Mouse (Mus musculus) lung, postnatal 36 days (tissue): Measurements from ENCODE around the gene Ptprm.

Source experiments
- DNase-seq: peaks from one replicate; pipeline ENCODE4 v3.0.0; 2022; ENCODE audit warnings: mixed read lengths

Gene Ptprm

DNA sequence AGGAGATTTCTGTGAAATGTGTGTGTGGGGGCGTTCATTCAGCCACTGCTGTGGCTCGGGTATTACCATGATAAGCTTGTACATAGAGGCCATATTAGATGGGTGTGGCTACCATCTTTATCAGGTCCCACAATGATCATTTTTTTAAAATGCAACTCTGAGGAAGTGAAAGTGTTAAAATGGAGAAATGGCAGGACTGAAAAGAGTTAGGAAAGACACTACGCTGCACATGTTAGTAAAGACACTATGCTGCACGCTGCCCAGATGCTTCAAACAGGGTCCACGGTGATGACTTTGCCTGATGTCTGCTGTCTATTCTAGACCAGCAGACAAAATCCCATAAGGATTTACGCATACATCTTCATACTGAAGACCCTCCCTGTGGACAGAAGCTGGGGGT is 298.6 kb downstream of the Ptprm start:
- DNase-seq, result no peak

DNA sequence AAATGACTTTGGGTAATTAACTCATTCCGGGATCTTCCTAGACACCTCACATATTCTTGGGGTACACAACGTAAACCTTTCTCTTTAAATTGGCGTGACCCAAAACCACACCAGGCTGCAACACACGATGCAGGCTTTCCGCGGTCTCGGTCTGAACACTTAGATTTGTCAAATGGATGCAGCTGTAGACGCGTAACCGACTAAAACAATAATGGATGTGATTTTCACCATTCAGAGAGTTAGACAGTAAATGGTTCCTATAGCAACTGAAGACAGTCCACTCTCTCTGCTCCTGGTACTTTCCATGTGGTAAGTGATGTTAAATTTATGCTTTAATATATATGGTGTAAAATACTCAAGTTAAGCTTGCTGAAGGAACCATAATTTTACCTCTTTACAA is 300.1 kb downstream of the Ptprm start:
- no peak for DNase-seq

DNA sequence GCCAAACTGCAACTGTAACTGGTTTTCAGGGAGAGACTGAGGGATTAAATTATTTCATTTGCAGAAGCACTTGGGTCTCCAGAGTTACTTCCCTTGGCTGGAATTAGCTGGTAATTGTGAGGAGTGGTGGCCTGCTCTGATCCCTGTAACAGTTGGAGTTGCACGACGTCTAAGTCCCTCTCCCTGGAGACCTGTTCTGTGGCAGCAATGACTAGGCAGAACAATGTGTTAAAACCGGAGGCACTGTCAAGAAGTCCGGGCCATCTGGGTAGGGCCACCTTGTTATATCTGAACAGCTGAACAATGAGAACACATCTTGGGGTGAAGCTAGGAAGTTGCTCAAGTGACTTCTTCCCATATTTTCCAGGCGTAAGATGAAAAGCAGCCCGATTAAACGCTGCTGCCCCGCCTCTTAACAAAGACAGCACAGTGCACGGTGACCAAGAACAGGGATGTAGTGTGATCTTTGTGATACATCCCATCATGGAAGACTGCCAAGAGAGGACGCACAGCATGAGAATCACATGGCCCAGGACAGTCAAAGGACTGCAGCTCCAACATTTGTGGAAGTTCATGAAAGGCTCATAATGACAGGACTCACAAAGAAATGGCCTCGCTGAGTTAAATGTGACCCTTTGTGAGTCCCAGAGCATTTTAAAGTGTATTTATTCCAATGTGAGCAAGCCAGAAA is 301.5 kb downstream of the Ptprm start:
- DNase-seq, result peak; percentile 11

DNA sequence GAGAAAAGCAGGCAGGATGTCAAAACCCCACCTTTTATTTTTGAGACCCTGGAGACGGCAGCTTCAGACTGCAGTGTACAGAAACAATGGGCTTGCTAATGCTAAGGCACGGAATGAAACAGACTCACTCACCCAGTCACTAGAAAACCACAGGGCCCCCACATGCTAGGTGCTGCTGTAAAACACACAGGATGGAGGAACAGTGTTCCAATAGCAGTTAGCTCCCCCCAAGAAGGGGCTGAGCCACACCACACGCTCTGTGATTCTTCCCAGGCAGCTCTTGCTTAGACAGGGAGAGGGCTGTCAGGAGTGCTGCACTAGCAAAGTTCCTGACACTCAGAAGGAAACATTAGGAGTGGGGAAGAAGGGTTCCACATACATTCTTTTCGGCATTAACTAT is 306.6 kb downstream of the Ptprm start:
- DNase-seq, result no peak

DNA sequence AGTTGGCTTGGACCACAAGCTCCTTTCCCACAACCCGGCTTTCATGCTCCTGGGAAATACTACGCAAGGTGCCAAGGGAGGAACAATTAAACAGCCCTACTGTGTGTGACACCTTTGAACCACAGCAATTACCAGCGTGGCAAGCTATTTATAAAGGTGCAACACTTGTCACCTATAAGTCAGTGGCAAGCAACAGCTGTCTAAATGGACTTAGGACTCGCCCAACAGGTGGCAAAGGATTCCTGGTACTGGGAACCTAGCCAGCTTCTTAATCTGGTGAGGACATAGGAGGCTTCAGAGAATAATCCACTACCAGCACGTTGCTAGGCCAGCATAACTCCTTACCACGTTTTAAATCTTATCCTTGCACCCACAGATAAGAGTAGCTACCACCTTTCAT is 315.7 kb downstream of the Ptprm start:
- DNase-seq, result no peak

DNA sequence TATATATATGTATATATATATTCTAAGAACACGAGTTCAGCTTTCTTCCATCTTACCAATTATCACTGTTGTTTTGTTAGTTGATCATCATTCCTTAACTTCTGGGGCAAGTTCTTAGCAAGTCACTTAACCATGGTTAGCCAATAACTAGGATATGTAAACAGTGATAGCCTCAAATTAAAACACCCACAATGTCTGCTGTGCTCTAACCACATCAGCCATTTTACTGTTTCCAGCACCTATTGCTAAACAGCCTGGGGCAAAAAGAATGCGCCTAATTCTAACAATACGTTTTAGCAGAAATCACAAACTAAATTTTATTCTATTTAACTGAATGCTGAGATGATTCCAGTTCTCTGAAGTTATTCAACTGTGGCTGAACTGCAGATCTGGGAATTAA is 320.7 kb downstream of the Ptprm start:
- no peak for DNase-seq

DNA sequence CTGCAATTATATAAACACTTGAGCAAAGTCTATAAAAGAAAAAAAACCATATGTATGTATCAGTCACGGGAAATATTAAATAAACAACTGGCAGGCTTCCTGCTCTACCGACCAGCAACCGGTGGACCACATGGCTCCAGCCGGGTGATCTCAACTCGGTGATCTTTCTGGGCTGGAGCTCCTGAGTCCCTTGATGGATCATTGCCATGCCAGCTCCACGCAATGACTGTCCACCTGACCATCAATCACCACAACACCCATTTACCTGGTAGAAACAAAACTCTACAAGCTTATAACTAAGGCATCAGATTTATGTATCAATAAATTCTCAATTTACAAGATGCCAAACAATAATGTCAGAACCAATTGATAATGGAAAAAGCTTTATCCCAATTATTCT is 322.2 kb downstream of the Ptprm start:
- DNase-seq, result no peak

DNA sequence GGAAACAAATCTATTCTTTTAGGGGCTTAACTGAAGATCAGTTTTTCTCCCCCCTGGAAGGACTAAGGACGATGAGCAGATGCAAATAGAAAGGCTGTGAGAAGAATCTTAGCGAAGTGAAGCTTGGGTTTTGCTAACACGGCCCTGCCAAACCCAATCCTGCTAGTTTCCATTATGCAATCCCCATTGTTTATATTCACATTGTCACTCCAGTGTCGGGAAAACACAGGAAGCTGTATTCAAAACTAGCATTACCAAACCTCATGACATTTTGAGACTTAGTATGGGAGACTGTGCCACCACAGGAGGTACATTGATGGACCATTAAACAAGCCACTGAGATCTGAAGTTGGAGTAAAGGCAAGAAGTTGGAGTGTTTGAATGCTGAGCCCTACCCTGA is 322.9 kb downstream of the Ptprm start:
- DNase-seq, result peak; percentile 59

DNA sequence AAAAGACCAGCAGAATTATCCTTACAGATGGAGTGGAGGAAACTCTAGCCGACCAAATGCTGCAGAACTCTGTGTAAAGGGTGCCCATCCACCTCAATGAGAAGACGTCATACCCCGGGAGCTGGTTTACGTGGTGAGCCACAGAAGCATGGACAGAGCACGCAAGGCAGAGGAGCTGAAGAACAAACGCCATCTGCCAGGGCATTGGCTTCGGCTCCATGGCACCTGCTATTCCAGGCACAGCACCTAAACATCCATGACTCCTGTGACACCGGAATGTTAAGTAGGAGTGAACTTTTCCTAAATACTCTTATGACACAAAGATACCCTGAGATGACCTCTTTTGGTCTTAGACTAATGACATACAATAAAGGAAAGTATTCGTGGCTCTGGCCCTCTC is 327.0 kb downstream of the Ptprm start:
- DNase-seq, result no peak

DNA sequence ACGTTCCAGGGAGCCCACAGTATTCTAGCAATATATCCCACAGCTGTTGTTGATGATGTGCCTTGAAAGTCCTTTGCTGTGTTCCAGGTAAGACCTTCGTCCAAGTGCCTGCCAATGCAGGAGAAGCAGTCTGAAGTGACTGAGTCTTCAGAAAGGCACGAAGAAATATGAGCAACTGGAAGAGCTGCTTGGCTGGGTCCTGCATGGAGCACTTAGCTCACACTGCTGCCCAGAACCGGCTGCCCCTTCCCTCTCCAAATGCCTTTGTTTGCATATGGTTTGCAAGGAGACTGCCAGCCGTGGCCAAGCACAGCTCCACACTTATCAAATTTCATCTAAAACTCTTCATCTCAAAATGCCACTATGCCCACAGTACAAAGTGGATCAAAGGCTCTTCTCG is 337.8 kb downstream of the Ptprm start:
- peak; percentile 24 for DNase-seq

DNA sequence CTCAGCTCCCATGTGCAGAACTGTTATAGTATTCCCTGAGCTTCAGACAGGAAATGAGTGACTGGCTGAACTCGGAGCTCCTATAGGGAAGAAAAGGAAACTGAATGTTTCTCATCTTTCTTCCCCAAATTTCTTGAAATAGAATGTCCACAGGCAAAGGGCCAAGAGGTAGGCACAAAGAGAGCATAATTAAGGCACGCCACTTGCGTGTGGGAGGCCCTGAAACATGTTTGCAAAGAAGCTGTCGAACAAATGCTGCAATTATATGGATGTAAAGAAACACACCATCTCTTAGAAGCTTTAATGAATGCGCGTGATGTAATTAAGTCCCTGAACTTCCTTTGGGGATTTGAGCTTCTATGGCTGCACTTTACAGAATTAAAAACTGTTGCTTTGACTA is 341.0 kb downstream of the Ptprm start:
- DNase-seq, result no peak

DNA sequence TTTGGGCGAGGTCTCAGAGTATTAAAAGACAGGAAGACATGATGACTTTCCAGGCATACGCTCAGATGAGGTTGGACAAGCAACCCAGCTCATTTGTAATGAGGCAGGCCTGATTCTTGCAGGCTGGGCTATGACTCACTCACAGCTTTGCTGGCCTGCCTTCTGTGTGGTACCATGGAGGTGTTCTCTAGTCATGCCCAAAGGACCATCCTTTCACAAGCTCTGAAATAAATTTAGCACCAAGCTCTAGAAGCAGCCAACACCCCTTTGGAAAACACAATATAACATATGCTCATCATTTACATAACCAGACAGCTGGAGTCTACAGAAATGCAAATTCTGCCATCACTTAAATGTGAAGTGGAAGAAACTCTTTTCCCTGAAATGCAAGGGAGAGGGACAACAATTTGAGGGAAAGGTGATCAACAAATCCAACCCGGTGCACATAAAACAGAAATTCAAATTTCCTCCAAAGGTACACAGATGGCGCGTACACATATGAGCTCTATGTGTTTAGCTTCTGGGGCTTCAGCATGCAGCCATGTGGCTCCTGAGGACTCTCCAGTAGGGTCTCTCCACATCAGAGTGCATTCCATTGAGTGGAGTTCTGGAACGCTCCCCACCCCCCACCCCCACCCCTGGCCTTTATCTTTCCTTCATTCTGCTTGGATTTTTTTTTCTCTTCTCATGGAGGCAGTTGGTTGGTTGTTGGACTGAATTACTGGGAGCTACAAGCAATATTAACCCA is 342.2 kb downstream of the Ptprm start:
- DNase-seq, result no peak

DNA sequence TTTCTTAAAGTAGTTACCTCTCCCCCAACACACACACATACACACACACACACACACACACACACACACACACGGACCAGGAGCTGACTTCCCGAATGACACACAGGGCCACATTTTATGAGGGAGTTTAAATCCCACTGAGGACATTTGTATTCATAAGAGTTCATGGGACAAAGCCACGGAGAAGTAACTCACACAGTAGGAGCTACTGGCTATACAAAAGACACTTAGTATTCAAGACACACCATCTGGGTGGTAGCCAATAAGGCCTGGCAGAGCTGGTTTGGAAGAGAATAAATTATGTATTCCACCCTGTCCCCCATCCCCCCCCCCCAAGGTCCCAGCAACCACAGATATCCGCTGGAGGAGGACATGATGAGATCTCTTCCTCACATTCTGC is 344.1 kb downstream of the Ptprm start:
- no peak for DNase-seq

DNA sequence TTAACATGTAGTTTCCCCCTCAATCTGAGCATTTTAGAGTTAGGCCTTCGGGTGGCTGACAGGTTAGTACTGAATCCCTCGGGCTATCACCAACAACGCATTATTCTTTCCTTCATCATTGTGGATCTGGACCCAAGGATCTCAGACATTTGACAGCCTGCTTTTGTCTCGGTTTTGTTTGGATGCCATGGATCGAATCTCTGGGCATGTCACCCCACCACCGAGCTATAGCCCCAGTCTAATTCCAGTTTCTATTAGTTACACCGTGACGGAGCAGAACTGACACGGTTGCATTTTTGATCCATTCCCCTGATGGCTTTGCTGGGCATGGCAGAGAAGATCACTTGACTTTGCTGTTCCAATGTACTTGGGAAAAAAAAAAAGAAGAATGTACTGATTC is 346.1 kb downstream of the Ptprm start:
- DNase-seq, result no peak

DNA sequence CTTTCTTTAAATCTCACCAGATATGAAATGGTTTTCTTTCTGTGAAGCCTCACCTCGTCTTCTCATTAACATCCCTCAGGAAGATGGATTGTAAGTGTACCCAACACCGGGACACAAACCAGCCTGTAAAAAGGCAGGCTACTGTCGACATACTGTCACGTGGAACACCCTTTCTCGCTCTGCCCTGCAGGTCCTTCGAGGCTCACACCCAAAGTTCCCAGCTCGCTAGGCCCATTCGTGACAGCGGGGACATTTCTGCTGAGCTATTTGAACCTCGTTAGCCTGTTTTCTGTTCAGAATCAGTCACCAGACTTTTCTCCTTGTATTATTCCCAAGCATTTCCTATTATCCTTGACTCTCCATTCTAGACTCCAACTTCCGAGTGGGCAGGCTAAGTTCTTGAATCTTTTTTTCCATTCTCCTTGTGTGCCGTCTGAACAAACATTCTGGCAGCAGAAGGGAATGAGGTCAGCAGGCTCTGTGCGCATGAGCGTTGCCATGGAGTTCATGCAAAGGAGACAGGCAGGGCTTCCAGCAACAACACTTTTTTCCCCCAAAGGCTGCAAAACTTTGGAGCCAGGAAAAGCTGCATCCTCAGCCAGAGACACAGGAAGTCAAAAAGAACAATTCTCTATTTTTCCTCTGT is 347.4 kb downstream of the Ptprm start:
- DNase-seq, result peak; percentile 88

DNA sequence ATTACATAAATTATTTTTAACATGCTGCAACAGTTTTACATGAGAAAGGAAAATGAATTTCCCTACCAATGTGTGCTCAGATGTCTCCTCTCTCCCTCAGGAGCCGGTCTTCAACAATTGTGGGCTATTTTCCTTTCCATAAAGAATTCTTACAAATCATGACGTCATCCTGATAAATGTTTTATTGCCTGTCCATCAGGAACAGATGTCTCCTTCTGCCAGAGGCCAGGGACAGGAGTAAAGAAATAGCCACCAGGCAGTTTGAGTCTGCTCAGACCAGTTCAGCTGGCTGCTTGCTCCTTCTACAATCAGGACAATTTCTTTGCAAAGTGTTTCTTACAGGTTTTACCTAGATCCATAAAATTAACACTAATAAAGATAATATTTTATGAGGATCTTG is 357.4 kb downstream of the Ptprm start:
- DNase-seq, result no peak

DNA sequence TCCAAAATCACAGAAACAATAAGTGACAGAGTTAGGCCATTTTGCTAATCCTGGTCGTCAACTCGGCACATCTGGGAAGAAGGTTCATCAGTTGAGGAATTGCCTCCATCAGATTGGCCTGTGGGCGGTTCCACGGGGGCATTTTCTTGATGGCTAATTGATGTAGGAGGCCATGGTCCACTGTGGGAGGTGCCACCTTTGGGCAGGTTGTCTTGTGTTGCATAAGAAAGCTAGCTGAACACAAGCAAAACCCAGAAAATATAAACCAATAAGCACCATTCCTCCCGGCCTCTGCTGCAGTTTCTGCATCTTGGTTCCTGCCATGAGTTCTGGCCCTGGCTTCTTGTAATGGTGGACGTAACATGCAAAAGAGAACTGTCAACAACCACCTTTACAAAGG is 358.2 kb downstream of the Ptprm start:
- no peak for DNase-seq

DNA sequence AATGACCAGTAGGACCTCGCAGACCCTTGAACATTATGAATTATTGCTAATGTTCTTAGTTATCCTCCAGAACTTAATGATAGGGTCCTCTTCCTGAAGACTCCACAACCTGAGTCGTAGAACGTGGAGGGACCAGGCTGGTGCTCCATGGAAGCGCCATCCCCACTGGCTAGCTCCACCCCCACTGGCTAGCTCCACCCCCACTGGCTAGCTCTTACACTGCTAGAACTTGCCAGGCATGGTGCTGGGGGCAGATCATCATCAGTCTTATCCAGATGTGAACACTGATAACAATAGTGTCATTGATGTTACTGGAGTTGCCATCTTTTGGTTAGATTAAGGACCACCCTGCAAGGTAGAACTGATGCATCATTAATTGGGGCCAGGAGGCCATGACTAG is 362.4 kb downstream of the Ptprm start:
- DNase-seq, result no peak

DNA sequence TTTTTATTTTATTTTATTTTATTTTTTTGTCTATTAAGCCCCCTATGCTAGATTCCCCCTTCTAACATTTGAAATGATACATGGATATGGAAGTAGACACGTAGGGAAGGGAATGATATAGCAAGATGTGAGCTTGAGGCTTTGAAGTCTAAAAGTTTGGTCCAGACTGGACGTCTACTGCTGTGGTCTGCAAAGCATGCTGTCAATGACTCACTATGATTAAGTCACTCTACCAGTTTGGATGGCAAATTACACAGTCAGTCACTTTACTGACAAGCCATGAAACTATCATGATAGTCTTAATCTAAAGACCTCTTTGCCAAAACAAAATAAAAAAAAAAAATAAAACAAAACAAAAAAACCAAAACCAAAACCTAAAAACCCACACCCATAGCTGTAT is 363.5 kb downstream of the Ptprm start:
- no peak for DNase-seq

DNA sequence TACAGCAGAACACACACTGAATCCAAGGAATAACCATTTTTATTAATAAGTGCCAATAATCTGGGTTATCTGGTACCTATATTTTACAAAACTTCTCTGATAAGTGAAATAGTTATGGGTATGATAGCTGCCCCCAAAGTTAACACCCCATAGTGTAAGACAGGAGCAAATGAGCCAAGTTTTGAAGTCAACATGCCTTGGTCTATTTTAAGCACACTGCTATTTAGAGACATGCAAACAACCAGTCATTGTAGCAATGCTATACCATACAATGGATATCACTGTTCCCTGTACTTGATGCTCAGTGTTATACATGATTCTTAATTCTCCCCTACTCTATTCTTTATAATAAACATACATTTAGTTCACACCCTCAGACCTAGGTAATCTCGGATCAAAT is 366.2 kb downstream of the Ptprm start:
- no peak for DNase-seq

DNA sequence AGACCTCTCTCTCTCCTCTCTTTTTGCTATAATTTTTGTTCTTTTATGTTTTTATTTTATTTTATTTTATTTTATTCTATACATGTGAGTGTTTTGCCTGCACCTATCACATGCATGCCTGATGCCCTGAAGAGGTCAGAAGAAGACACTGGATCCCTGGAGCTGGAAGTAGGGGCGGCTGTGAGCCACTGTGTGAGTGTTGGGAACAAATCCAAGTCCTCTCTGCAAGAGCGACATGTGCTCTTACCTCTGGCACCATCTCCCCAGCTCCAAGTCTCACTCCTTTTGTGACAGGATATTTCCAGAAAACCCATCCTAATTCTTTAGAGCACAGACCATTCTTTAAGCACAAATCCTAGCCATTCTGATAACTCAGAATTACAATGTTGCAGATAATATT is 372.6 kb downstream of the Ptprm start:
- DNase-seq, result no peak

DNA sequence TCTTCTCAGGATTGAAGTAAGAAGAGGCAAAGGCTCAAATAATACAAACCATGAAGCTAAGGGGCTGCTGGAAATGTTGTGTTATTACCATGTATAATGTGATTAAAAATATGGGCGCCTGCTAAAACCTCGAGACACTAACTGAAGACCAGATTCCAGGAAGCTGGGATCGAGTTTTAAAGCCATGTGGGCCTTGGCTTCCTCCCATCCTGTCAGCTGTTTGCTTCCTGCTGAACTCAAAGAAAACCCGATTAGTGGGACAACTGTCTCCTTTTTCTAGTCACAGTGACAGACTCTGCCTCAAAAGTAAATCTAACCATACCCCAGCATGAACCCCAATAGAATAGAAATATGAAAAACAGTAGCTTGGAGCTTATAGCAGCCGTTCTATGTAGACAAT is 374.3 kb downstream of the Ptprm start:
- no peak for DNase-seq

DNA sequence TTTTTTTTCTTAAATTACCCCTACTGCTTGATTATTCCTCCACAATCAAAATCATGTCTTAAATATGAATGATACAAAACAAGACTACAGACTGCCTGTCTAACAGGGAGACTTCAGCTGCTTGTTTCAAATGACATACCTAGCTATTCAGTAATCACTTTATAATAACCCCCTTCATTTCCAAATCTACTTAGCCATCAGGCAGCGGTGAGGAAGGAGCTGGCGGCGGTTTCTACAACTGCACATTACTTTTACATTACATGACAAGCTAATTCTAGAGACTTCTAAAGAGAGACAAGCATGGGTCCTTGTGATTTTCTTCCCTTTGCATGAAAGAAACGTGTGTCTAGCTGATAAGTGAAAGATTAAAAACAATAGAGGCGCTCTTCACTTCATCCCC is 377.8 kb downstream of the Ptprm start:
- no peak for DNase-seq

DNA sequence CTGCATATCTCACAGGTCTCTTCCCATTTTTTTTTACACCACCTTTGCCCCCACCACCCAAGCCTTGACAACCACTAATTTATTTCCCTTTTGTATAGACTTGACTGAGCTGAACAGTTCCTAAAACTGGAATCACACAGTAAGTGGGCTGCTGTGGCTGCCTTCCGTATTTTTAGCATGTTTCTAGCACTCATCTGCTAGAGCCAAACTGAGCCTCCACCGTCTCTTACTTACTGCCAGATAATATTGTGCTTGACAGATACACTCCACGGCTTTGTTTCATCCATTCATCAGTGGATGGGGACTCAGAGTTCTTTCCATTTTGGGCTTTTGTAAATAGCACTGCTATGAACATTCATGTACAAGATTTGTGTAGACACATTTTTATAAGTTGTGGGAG is 381.3 kb downstream of the Ptprm start:
- DNase-seq, result no peak
